Mouse (Mus musculus): ENCODE results near the gene Ghrh.

DNA sequence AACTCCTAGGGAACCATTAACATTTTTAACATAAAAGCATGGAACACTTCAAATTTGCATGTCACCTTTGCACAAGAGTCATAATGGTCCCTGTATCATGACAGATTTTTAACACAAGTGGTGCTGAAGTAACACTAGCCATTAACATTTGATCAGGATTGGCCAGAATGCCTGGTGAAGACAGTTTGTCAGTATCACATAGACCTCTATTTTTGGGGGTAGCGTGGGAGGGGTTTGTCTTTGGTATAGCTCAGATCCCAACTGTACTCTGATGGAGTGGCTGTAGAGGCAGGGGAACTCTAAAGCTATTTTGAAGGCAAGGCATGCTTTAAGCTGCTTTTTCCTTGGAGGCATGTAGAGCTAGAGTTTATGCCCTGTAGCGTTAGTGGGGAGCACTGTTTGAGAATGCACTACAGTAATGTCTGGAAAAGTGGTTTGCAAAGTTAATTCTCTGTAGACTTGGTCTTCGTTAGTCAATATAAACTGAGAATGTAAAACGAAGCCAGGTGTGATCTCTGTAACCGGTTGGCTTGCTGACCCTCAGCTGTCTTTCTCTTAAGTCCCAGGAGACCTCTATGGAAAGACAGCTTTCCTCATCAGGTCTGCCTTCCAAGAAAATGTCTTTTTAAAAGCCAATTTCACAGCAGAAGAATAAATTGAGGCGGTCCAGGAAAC, 36.2 kb downstream of the Ghrh start:
- TF ChIP-seq CTCF (IDR thresholded peaks at IDR 0.05; ENCODE audit: low read depth, low read length) (no peak), GATA1 (IDR thresholded peaks at IDR 0.05; ENCODE audit: borderline replicate concordance, low read length) (no peak)

Data from G1E (cell line).